Mouse (Mus musculus) neural tube, embryonic 11.5 days (tissue): ENCODE measurements at regions not wholly inside any gene's neighbourhood (a gene's known extent, or its start where the extent isn't known, plus 50 kb on each side); places are given as distances from the start of the nearest gene placed in this dataset.

Experiments
- ATAC-seq: fragments of 200-750 bp; cut with Nextera tagmentation; 2 replicates; pipeline ENCODE4 v1.8.0; 2017; ENCODE audit warnings: moderate number of reproducible peaks, mild to moderate bottlenecking, moderate TSS enrichment, moderate library complexity; ENCODE audit not compliant: insufficient read depth, low FRiP score, low TSS enrichment
- DNase-seq: peaks from one replicate; pipeline ENCODE4 v3.0.0-alpha.2; 2015; ENCODE audit warnings: low spot score
- H3K27ac ChIP-seq: fragments of 300-500 bp; sonication (generic); 2 replicates; pipeline ENCODE4 v1.5.1; 2014; ENCODE audit warnings: low read depth, mild to moderate bottlenecking, low read length
- H3K27me3 ChIP-seq: fragments of 300-500 bp; sonication (generic); 2 replicates; pipeline ENCODE4 v1.6.1; 2014; ENCODE audit warnings: mild to moderate bottlenecking, low read length, mixed read lengths; ENCODE audit not compliant: control insufficient read depth, insufficient read depth
- H3K36me3 ChIP-seq: fragments of 300-500 bp; sonication (generic); 2 replicates; pipeline ENCODE4 v1.6.1; 2014; ENCODE audit warnings: mild to moderate bottlenecking, low read length, moderate library complexity, mixed read lengths; ENCODE audit not compliant: control insufficient read depth, insufficient read depth
- H3K4me1 ChIP-seq: fragments of 300-500 bp; sonication (generic); 2 replicates; pipeline ENCODE4 v1.6.1; 2014; ENCODE audit warnings: low read length, mixed read lengths; ENCODE audit not compliant: control insufficient read depth, insufficient read depth
- H3K4me2 ChIP-seq: fragments of 300-500 bp; sonication (generic); 2 replicates; pipeline ENCODE4 v1.6.1; 2014; ENCODE audit warnings: low read depth, mild to moderate bottlenecking, moderate library complexity
- H3K4me3 ChIP-seq: fragments of 300-500 bp; sonication (generic); 2 replicates; pipeline ENCODE4 v1.5.1; 2014; ENCODE audit warnings: low read depth, low read length
- H3K9ac ChIP-seq: fragments of 300-500 bp; sonication (generic); 2 replicates; pipeline ENCODE4 v1.6.1; 2014; ENCODE audit warnings: mild to moderate bottlenecking, low read length
- H3K9me3 ChIP-seq: fragments of 300-500 bp; sonication (generic); 2 replicates; pipeline ENCODE4 v1.6.1; 2016; ENCODE audit warnings: low read length; ENCODE audit not compliant: control insufficient read depth
- WGBS: fragments of 180-500 bp; shearing (Covaris S2); extraction: QIAGEN DNeasy Blood & Tissue Kit; methylation state at CpG from one replicate; pipeline ENCODE4 v1.1.7; 2014; 5-methylcytosine and 5-hydroxymethylcytosine counted together

DNA sequence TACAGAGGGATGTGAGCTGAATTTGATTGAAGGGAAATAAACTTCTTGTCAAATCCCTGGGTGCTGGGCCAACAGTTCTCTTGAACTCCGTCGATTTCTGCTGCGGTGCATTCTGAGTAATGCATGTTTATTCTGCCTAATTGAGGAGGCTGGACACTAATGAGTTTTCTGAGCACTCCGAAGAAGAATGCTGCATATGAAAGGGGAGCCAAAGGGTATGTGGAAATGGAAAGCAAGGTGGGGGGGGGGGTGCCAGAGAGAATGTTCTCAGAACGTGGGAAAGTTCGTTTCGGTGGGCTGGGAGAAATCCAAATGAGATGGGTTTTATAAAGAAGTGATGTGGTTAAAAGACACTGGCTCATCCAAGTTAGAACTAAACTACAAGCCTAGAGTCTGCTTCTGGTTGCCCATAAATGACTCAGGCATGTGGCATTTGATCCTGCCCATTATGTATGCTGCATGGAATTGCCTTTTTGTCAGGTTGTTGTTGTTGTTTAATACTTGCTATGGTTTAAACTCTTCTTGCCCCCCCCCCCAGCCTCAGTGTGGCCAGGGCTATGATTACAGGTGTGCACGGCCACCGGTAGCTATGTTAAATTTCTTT is 455.7 kb upstream of the Smim15 start:
- WGBS: 69% methylated on average over 9 of the region's 9 CpGs
- Histone ChIP-seq H3K9me3 (no peaks in the 10 kb centered on the region), H3K4me3 (no peak overlapping the region), H3K27ac (no peak overlapping the region), H3K9ac (no peak overlapping the region), H3K4me2 (no peak overlapping the region), H3K4me1 (no peaks in the 10 kb centered on the region), H3K36me3 (no peaks in the 10 kb centered on the region), H3K27me3 (no peaks in the 10 kb centered on the region)
- ATAC-seq (no peak), DNase-seq (no peak)

DNA sequence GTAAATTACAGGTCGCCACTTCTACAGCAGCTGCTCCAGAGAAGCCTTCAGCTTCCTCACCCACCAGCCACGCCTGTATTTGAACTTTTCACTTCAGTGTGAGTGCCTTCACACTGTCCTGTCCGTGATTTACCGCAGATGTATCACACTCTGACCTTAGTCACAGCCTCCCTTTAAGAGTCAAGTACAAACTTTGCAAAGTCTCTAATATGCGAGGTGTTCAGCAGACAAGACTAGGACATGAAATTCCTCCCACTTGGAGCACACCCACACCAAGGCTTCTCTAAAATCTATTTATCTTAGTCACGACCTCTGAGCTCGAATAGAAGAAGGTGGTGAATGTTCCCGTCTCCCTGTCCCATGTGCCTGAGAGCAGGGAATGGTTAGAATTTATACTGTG is 456.6 kb upstream of the Smim15 start:
- H3K4me2 ChIP-seq: no peak overlapping the region
- 62% methylated on average over 8 of the region's 8 CpGs for WGBS
- no peaks in the 10 kb centered on the region for H3K27me3 ChIP-seq
- no peaks in the 10 kb centered on the region for H3K4me1 ChIP-seq
- H3K4me3 ChIP-seq: no peak overlapping the region
- no peak overlapping the region for H3K27ac ChIP-seq
- ATAC-seq (no peak), DNase-seq (no peak)
- no peak overlapping the region for H3K9ac ChIP-seq
- no peaks in the 10 kb centered on the region for H3K9me3 ChIP-seq
- no peaks in the 10 kb centered on the region for H3K36me3 ChIP-seq

GRCm38 (mm10) chr13:107585936-107586335 is 458.3 kb upstream of the Smim15 start:
- no peaks in the 10 kb centered on the region for H3K36me3 ChIP-seq
- H3K9me3 ChIP-seq: no peaks in the 10 kb centered on the region
- ATAC-seq (no peak), DNase-seq (peak; percentile 13)
- H3K9ac ChIP-seq: no peak overlapping the region
- H3K4me1 ChIP-seq: no peaks in the 10 kb centered on the region
- WGBS: 71% methylated on average over 9 of the region's 9 CpGs
- no peak overlapping the region for H3K4me3 ChIP-seq
- no peak overlapping the region for H3K4me2 ChIP-seq
- no peak overlapping the region for H3K27ac ChIP-seq
- H3K27me3 ChIP-seq: no peaks in the 10 kb centered on the region

- WGBS: 39% methylated on average over 4 of the region's 4 CpGs
- no peak overlapping the region for H3K4me3 ChIP-seq
Observed at GRCm38 (mm10) chr13:107585353-107585752, 458.9 kb upstream of the Smim15 start.

DNA sequence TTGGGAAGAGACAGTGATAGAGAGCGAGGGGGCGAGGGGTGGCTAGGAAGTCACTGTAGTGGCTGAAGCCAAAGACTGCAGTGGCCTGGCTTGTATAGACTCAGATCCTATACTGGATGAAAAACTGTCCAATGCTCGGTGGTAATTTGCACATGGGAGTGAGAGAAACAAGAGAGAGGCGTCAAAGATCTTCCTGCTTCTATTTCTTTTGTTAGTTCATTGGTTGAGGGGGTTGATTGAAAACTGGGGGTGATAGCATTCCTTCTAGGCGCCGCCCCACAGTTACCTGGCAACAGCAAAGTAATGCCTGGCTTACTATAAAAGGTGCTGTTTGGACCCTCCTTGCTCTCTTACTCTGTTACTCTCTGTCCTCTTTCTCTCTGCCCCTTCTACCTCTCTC is 465.3 kb upstream of the Smim15 start:
- DNase-seq: no peak
- H3K27me3 ChIP-seq: no peaks in the 10 kb centered on the region
- H3K4me1 ChIP-seq: no peaks in the 10 kb centered on the region
- no peak overlapping the region for H3K9ac ChIP-seq
- H3K4me2 ChIP-seq: no peak overlapping the region
- no peaks in the 10 kb centered on the region for H3K9me3 ChIP-seq
- 83% methylated on average over 6 of the region's 6 CpGs for WGBS
- no peak overlapping the region for H3K27ac ChIP-seq
- no peak for ATAC-seq
- H3K36me3 ChIP-seq: no peaks in the 10 kb centered on the region
- H3K4me3 ChIP-seq: no peak overlapping the region

More at GRCm38 (mm10) chr13:107585353-107585752, 458.9 kb upstream of the Smim15 start:
- H3K36me3 ChIP-seq: no peaks in the 10 kb centered on the region
- H3K27me3 ChIP-seq: no peaks in the 10 kb centered on the region
- H3K4me1 ChIP-seq: no peaks in the 10 kb centered on the region
- ATAC-seq (peak; percentile 48; the same call in 1 of the 2 replicates), DNase-seq (no peak)
- no peak overlapping the region for H3K9ac ChIP-seq
- no peak overlapping the region for H3K4me2 ChIP-seq
- no peak overlapping the region for H3K27ac ChIP-seq
- H3K9me3 ChIP-seq: no peaks in the 10 kb centered on the region

DNA sequence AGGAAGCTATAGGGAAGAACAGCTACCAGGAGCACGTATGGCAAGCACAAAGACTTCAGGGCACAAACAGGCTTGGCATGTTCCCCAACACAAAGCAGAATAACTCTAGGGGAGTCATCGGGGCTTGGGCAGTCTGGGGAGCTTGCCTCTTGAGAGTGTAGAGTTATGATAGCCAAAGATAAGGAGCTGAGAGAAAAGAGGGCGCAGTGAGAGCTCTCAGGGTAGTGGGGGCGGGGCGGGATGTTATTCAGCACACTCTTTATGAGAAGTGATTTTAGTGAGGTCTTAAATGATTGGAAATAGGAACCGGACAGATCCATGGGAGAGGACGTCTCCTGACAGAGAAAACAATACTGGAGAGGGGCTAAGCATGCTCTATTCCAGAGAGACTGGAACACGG is 466.4 kb upstream of the Smim15 start:
- H3K9ac ChIP-seq: no peak overlapping the region
- no peak for ATAC-seq

DNA sequence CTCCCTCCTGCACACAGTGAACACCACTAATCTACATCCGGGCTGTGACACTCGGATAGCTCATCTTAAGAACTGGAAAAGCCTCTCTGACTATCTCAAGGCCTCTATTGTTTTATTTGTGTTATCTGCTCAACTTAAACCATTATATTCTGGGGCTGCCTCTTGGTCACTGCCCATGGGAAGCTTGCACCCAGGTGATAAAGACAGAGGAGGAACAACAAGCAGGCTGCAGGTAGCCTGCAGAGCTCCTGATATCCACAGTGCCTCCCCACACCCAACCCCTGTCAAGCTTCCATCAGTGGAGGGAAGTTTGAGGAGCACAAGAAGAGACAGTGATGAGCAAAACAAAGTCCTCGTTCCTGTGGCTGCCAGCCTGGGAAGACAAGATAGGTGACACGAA is 467.0 kb upstream of the Smim15 start:
- Histone ChIP-seq H3K27ac (no peak overlapping the region), H3K4me2 (no peak overlapping the region), H3K9ac (no peak overlapping the region), H3K4me3 (no peak overlapping the region), H3K36me3 (no peaks in the 10 kb centered on the region), H3K9me3 (no peaks in the 10 kb centered on the region), H3K27me3 (no peaks in the 10 kb centered on the region), H3K4me1 (no peaks in the 10 kb centered on the region)
- ATAC-seq (no peak), DNase-seq (no peak)
- 80% methylated on average over 4 of the region's 4 CpGs for WGBS

More for the DNA sequence above, 466.4 kb upstream of the Smim15 start:
- H3K4me2 ChIP-seq: no peak overlapping the region
- H3K9me3 ChIP-seq: no peaks in the 10 kb centered on the region
- no peak overlapping the region for H3K4me3 ChIP-seq
- DNase-seq: no peak
- no peaks in the 10 kb centered on the region for H3K4me1 ChIP-seq
- H3K36me3 ChIP-seq: no peaks in the 10 kb centered on the region
- 85% methylated on average over 8 of the region's 8 CpGs for WGBS
- no peak overlapping the region for H3K27ac ChIP-seq
- no peaks in the 10 kb centered on the region for H3K27me3 ChIP-seq

DNA sequence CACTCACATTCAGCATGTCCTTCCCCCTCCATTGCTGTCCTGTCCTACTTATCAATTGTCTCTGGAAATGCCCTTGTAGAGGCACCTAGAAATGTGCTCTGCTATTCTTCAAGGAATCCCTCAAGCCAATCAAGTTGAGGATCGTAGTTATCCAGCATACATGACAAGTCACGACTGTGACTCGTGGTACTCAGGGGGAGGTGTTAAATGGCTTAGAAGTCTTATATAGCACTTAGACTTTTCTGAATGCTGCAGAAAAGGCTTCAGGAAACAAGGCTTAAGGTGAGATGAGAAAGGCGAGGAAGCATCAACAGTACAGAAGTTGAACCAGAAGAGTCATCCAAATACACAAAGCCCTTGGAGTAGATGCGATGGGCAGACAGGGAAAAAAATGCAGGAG is 467.5 kb upstream of the Smim15 start:
- 93% methylated on average over 5 of the region's 5 CpGs for WGBS
- no peaks in the 10 kb centered on the region for H3K36me3 ChIP-seq
- H3K9me3 ChIP-seq: no peaks in the 10 kb centered on the region
- no peaks in the 10 kb centered on the region for H3K27me3 ChIP-seq
- no peak overlapping the region for H3K27ac ChIP-seq
- no peak overlapping the region for H3K4me3 ChIP-seq
- ATAC-seq: no peak
- H3K4me1 ChIP-seq: no peaks in the 10 kb centered on the region
- no peak overlapping the region for H3K4me2 ChIP-seq
- no peak overlapping the region for H3K9ac ChIP-seq
- DNase-seq: no peak

DNA sequence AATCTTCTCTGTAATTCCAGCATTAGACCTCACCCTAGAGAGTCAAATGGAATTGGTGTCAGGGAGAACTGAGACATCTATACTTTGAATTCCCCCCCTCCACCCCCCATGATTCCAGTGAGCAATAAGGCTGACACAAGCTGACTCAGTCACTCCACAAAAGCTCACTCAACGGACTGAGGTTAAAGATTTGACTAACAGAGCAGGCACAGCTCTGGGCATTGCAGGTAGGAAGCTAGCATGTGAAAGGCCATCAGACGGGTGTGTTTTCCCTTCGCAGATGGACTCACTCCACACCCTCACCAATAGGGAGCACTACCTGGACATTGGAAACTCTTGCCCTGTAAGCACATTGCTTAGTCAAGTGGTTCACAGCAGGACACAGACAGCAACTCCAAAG is 469.2 kb upstream of the Smim15 start:
- WGBS: 84% methylated on average over 3 of the region's 3 CpGs

More for the DNA sequence above, 469.2 kb upstream of the Smim15 start:
- H3K9me3 ChIP-seq: no peaks in the 10 kb centered on the region
- H3K4me2 ChIP-seq: no peak overlapping the region
- H3K9ac ChIP-seq: no peak overlapping the region
- ATAC-seq: no peak
- no peaks in the 10 kb centered on the region for H3K36me3 ChIP-seq
- H3K4me1 ChIP-seq: no peaks in the 10 kb centered on the region
- H3K27ac ChIP-seq: no peak overlapping the region
- no peak overlapping the region for H3K4me3 ChIP-seq
- no peaks in the 10 kb centered on the region for H3K27me3 ChIP-seq
- DNase-seq: no peak
